Mouse (Mus musculus): ENCODE results near the gene Slc16a6. TPM values are rescaled to one million over a fixed set of nuclear protein-coding genes. Genes with fewer than 3 reads are reported as not detected.

Slc16a6 gene
- polyA plus RNA-seq, 1 experiment from 2014 or later = 8.4 TPM

DNA sequence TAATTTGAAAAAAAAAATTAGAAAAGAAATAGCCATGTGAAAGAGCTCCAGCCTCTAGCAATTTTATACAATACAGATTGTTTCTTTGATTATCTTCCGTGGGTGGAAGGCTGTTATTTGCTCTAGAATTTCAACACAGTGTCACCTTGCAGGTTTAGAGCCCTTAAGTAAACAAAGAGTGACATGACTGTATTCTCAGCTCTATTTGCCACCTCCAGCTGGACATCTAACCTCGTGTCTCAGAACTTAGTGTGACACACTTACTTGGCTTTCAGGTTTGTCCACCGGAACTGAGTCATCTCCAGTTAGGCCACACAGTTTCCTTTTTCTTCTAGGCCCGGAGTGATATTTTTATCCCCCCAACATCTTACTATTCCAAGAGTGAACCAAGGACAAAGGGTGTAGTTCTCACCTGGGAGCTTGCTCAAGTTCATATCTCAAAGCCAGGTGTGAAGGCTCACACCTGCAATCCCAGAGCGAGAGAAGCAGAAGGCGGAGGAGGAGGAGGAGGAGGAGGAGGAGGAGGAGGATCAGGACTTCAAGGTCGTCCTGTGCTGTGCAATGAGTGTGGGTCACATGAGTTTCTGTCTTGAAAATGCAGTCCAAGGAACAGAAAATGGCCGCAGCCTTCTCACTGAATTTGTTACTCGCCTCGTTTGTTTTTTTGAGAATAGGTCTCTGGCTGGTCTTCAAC is 14.7 kb upstream of the Slc16a6 start:
- Histone ChIP-seq H3K27ac (ENCODE audit: low read length) (no peak overlapping the region), H3K9me3 (ENCODE audit: low read length) (no peaks in the 10 kb centered on the region), H3K4me1 (ENCODE audit: insufficient read depth, low read length) (no peaks in the 10 kb centered on the region), H3K27me3 (ENCODE audit: insufficient read depth, low read length) (no peaks in the 10 kb centered on the region), H3K9ac (replicated peaks; ENCODE audit: low read length) (no peak overlapping the region), H3K36me3 (ENCODE audit: insufficient read depth, low read length) (no peaks in the 10 kb centered on the region), H3K4me3 (ENCODE audit: low read length) (no peak overlapping the region), H3K4me2 (replicated peaks; ENCODE audit: low read depth, low read length) (no peak overlapping the region)
- 71% methylated on average over 10 of the region's 10 CpGs for WGBS
- ATAC-seq (ENCODE audit: low FRiP score, low TSS enrichment) = no peak

DNA sequence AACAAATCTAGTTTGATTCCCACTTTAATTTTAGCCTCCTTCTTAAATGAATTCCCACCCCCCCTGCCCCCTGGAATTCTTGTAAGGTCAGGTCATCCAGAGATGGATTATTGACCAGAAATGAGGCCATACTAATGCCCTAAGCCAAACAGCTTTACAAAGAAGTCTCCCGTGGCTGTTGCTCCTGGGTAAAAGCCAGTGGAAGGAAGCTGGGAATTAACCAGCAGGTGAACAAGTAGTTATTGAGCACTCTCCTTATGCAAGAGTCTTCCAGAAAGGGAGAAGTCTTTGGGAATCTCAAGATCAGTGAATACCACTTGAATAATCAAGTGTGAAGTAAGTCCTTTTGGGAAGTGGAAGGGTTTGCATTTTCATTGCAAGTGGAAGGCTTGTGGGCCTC is 13.7 kb upstream of the Slc16a6 start:
- H3K4me3 ChIP-seq (ENCODE audit: low read length) = no peak overlapping the region
- 68% methylated on average over 1 of the region's 1 CpGs for WGBS
- no peaks in the 10 kb centered on the region for H3K9me3 ChIP-seq (ENCODE audit: low read length)
- no peaks in the 10 kb centered on the region for H3K36me3 ChIP-seq (ENCODE audit: insufficient read depth, low read length)
- no peak overlapping the region for H3K9ac ChIP-seq (replicated peaks; ENCODE audit: low read length)
- H3K4me2 ChIP-seq (replicated peaks; ENCODE audit: low read depth, low read length) = no peak overlapping the region
- ATAC-seq (ENCODE audit: low FRiP score, low TSS enrichment) = no peak
- H3K27me3 ChIP-seq (ENCODE audit: insufficient read depth, low read length) = no peaks in the 10 kb centered on the region
- no peaks in the 10 kb centered on the region for H3K4me1 ChIP-seq (ENCODE audit: insufficient read depth, low read length)
- H3K27ac ChIP-seq (ENCODE audit: low read length) = no peak overlapping the region

DNA sequence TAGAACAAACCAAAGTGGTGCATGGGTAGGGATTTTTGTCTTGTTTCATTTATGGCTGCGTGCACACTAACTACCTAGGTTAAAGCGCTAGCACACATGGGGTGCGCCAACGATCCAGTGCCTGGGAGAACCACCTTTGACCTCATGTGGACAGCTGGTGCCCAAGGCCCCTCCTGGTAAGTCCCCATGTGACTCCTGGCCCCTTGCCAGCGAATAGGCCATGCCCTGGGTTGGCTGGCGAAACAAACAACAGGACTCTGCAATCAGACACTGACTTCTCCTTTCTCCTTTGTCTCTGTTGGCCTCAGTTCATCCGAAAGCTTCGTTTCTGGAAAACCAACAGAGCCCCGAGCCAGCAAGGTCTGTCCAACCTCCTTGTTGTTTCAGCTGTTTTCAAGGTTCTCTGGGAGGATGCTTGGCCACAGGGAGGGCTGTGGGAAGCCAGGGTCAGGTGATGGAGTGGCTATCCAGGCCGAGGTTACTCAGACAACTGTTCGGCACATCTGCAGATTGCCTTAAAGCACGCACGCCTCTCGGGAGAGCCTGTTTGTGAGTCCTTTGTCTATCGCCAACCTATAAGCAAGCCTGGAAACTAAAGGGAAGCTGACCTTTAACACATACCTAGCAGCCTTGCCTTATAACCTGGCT is 12.1 kb upstream of the Slc16a6 start:
- Histone ChIP-seq H3K27ac (ENCODE audit: low read length) (no peak overlapping the region), H3K9ac (replicated peaks; ENCODE audit: low read length) (no peak overlapping the region), H3K27me3 (ENCODE audit: insufficient read depth, low read length) (no peaks in the 10 kb centered on the region), H3K4me1 (ENCODE audit: insufficient read depth, low read length) (no peaks in the 10 kb centered on the region), H3K4me3 (ENCODE audit: low read length) (no peak overlapping the region), H3K36me3 (ENCODE audit: insufficient read depth, low read length) (no peaks in the 10 kb centered on the region), H3K9me3 (ENCODE audit: low read length) (no peaks in the 10 kb centered on the region), H3K4me2 (replicated peaks; ENCODE audit: low read depth, low read length) (no peak overlapping the region)
- WGBS = 52% methylated on average over 15 of the region's 15 CpGs
- ATAC-seq (ENCODE audit: low FRiP score, low TSS enrichment) = no peak

DNA sequence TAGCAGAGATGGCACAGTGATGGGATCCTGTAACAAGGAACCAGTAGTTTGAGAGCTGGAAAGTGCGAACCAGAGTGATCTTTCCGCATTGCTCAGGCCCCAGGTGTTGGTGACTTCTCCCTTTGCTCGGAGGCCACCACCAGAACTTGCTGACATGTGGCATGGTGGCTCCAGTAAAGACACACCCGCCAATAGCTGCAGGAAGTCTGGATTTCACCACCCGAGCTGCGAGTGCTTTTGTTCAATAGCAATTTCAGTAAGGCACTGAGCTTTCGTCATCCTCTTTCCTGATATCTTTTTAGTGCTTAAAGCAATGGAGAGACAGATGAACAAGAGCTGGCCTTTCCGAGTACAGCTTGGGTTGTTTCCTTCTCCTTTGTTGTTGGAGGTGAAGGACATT is 7.0 kb upstream of the Slc16a6 start:
- Histone ChIP-seq H3K4me3 (ENCODE audit: low read length) (no peak overlapping the region), H3K36me3 (ENCODE audit: insufficient read depth, low read length) (no peaks in the 10 kb centered on the region), H3K27ac (ENCODE audit: low read length) (no peak overlapping the region), H3K27me3 (ENCODE audit: insufficient read depth, low read length) (no peaks in the 10 kb centered on the region), H3K9ac (replicated peaks; ENCODE audit: low read length) (no peak overlapping the region), H3K9me3 (ENCODE audit: low read length) (no peaks in the 10 kb centered on the region), H3K4me1 (ENCODE audit: insufficient read depth, low read length) (peaks cover 4% of the 10 kb centered on the region; the same call in 1 of the 2 replicates), H3K4me2 (replicated peaks; ENCODE audit: low read depth, low read length) (no peak overlapping the region)
- 84% methylated on average over 8 of the region's 8 CpGs for WGBS
- ATAC-seq (ENCODE audit: low FRiP score, low TSS enrichment) = no peak

DNA sequence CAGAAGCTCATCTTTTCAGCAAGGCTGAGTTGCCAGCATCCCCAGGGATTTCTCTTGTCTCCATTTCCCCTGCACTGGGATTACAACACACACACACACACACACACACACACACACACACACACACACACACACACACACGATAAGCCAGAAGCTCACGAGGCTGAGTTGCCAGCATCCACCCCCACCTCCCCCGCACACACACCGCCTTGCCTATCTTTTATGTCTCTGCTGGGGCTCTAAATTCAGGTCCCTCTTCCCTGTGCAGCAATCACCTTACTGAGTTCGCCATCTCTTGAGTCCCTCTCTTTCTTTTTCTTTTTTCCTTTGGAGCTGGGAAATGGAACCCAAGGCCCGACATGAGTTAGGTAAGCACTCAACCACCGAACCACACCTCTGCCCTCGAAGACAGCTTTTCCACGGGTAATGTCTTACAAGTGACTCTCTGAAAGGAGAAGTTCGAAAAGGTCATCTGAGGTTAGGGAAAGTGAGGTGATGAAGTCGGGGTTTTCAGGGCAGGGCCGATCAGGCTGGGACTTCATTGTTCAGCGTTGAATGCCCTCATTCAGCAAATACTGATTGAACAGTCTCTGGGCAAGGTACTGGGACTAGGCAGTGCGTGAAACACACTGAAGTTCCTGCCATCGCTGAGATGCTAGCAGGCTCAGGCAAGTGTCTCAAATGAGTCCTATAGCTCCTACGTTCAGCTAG is 6.3 kb upstream of the Slc16a6 start:
- no peak for ATAC-seq (ENCODE audit: low FRiP score, low TSS enrichment)
- H3K4me3 ChIP-seq (ENCODE audit: low read length) = no peak overlapping the region
- no peak overlapping the region for H3K27ac ChIP-seq (ENCODE audit: low read length)
- H3K9me3 ChIP-seq (ENCODE audit: low read length) = no peaks in the 10 kb centered on the region
- H3K4me1 ChIP-seq (ENCODE audit: insufficient read depth, low read length) = peaks cover 4% of the 10 kb centered on the region; the same call in 1 of the 2 replicates
- 71% methylated on average over 16 of the region's 16 CpGs for WGBS
- H3K27me3 ChIP-seq (ENCODE audit: insufficient read depth, low read length) = no peaks in the 10 kb centered on the region
- H3K9ac ChIP-seq (replicated peaks; ENCODE audit: low read length) = no peak overlapping the region
- H3K36me3 ChIP-seq (ENCODE audit: insufficient read depth, low read length) = no peaks in the 10 kb centered on the region
- H3K4me2 ChIP-seq (replicated peaks; ENCODE audit: low read depth, low read length) = no peak overlapping the region

DNA sequence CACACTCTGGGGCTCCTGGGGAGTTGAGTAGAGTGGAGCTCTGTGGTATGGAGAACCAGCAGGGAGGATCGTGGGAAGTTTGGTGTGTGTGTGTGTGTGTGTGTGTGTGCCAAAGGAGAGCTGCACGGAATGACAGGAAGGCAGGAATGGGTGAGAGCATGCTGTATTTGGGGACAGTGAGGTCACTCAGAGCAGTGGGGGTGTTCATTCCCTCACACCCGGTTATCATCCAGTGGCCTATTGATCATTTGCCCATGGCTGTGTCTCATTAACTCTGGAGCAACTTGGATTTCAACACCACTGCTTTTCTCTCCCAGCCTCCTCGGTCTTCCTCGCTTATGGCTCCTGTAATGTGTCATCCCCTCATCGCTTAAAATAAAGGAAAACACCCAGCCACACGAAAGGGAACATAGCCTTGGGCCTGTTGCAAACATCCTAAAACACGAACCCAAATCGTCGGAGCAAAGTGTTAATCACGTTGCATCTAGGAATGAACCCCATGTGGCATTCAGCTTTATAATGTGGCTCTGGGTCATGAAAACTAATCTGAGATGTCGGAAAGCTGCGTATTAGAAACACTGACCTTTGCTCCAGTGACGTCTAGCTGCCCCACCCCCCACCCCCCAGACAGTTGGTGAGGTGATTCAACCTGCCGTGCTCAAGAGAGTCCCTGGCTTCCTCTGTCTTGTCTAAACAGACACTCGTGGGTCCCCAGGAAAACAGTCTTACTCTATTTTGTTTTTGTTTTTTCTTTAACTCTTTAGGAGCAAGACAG is 4.4 kb upstream of the Slc16a6 start:
- no peak for ATAC-seq (ENCODE audit: low FRiP score, low TSS enrichment)
- Histone ChIP-seq H3K9me3 (ENCODE audit: low read length) (no peaks in the 10 kb centered on the region), H3K27me3 (ENCODE audit: insufficient read depth, low read length) (no peaks in the 10 kb centered on the region), H3K9ac (replicated peaks; ENCODE audit: low read length) (no peak overlapping the region), H3K4me2 (replicated peaks; ENCODE audit: low read depth, low read length) (no peak overlapping the region; the same call in 1 of the 2 replicates), H3K27ac (ENCODE audit: low read length) (no peak overlapping the region), H3K4me3 (ENCODE audit: low read length) (no peak overlapping the region), H3K36me3 (ENCODE audit: insufficient read depth, low read length) (no peaks in the 10 kb centered on the region), H3K4me1 (ENCODE audit: insufficient read depth, low read length) (peaks cover 9% of the 10 kb centered on the region)
- WGBS = 30% methylated on average over 16 of the region's 16 CpGs

DNA sequence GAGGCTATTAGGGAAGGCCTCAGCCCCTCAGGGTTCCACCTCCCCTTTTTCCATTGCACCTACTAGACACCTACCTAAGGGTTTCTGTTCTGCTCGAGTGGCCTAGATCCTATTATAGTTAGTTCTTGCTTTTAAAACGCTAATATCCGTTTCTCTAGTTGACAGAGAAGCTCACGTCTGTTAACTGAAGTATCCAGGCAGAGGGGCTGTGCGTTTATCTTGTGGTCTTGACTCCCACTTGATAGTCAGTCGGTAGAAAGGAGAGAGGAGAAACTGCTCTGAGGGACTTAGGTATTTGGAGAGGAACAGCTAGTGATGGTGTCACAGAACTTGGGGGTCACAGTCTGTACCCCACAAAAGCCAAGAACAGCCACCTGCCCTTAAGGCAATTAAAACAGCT is 3.3 kb upstream of the Slc16a6 start:
- WGBS = 48% methylated on average over 6 of the region's 6 CpGs
- ATAC-seq (ENCODE audit: low FRiP score, low TSS enrichment) = no peak
- H3K27ac ChIP-seq (ENCODE audit: low read length) = no peak overlapping the region

DNA sequence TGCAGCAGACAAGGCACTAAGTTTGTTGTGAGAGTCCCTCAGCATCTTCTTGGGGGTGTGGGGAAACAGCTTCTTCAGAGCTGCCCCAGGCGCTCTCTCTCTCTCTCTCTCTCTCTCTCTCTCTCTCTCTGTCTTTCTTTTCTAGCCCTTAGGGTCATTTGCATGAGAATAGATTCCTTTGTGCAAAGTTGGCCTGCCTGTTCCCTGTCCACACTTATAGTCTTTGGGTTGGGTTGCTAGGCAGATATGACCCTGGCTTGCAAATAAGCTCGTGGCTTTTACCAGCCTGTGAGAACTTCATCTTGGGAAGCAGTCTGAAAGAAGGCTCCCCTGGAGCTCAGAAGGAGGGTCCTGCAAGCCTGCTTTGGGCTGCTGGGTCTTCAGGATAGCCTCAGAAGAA is 2.8 kb upstream of the Slc16a6 start:
- Histone ChIP-seq H3K4me3 (ENCODE audit: low read length) (no peak overlapping the region), H3K27ac (ENCODE audit: low read length) (no peak overlapping the region), H3K4me1 (ENCODE audit: insufficient read depth, low read length) (peaks cover 15% of the 10 kb centered on the region), H3K9me3 (ENCODE audit: low read length) (no peaks in the 10 kb centered on the region), H3K9ac (replicated peaks; ENCODE audit: low read length) (no peak overlapping the region), H3K4me2 (replicated peaks; ENCODE audit: low read depth, low read length) (no peak overlapping the region), H3K36me3 (ENCODE audit: insufficient read depth, low read length) (no peaks in the 10 kb centered on the region), H3K27me3 (ENCODE audit: insufficient read depth, low read length) (no peaks in the 10 kb centered on the region)
- WGBS = 63% methylated on average over 2 of the region's 2 CpGs
- no peak for ATAC-seq (ENCODE audit: low FRiP score, low TSS enrichment)

More for the DNA sequence above, 3.3 kb upstream of the Slc16a6 start:
- Histone ChIP-seq H3K4me1 (ENCODE audit: insufficient read depth, low read length) (peaks cover 11% of the 10 kb centered on the region), H3K9me3 (ENCODE audit: low read length) (no peaks in the 10 kb centered on the region), H3K4me3 (ENCODE audit: low read length) (no peak overlapping the region), H3K9ac (replicated peaks; ENCODE audit: low read length) (no peak overlapping the region), H3K4me2 (replicated peaks; ENCODE audit: low read depth, low read length) (no peak overlapping the region), H3K27me3 (ENCODE audit: insufficient read depth, low read length) (no peaks in the 10 kb centered on the region), H3K36me3 (ENCODE audit: insufficient read depth, low read length) (no peaks in the 10 kb centered on the region)

DNA sequence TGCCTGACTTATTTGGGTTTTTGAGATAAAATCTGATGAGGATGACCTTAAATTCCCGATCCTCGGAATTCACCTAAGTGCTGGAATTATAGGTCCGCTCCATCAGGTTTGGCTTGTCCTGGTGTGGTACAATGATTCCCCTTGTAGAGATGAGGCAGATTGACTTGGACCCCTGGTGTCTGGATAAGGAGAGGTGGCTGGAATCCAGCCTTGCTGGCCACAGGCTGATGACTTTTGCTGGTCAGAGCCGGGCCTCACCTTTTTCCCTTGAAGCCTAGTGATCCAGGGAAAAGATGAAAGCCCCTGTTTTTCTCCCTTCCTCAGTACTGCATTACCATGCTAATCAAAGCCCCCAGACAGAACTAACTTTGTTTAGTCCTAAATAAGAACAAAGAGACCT is 2.3 kb upstream of the Slc16a6 start:
- no peak overlapping the region for H3K4me3 ChIP-seq (ENCODE audit: low read length)
- WGBS = 72% methylated on average over 4 of the region's 4 CpGs
- H3K36me3 ChIP-seq (ENCODE audit: insufficient read depth, low read length) = no peaks in the 10 kb centered on the region
- no peak for ATAC-seq (ENCODE audit: low FRiP score, low TSS enrichment)
- H3K27ac ChIP-seq (ENCODE audit: low read length) = no peak overlapping the region
- H3K27me3 ChIP-seq (ENCODE audit: insufficient read depth, low read length) = no peaks in the 10 kb centered on the region
- H3K9ac ChIP-seq (replicated peaks; ENCODE audit: low read length) = no peak overlapping the region
- H3K4me1 ChIP-seq (ENCODE audit: insufficient read depth, low read length) = peaks cover 20% of the 10 kb centered on the region
- no peaks in the 10 kb centered on the region for H3K9me3 ChIP-seq (ENCODE audit: low read length)
- H3K4me2 ChIP-seq (replicated peaks; ENCODE audit: low read depth, low read length) = no peak overlapping the region
